Mouse (Mus musculus) erythroblast, embryonic 14.5 days (primary cell): ENCODE data around the gene Gm33543.

Experiments
- GATA1 ChIP-seq: IDR thresholded peaks from 2 replicates; pipeline ENCODE4 v1.6.1; 2012; ENCODE audit warnings: low read length, inconsistent platforms, mixed read lengths
- TAL1 ChIP-seq: IDR thresholded peaks from 3 replicates; pipeline ENCODE4 v1.6.1; 2012; ENCODE audit warnings: low read length, inconsistent platforms, mixed read lengths

- TF ChIP-seq TAL1 (no peak), GATA1 (no peak)
These were observed 62.8 kb downstream of the Gm33543 start for GRCm38 (mm10) chr10:95779801-95780385.
